Mouse (Mus musculus) hindbrain, embryonic 16.5 days (tissue): Measurements from ENCODE around the gene Foxg1. TPM values are rescaled to one million over a fixed set of nuclear protein-coding genes. Genes with fewer than 3 reads are reported as not detected.

ENCODE experiments used
- ATAC-seq: fragments of 200-750 bp; cut with Nextera tagmentation; 2 replicates; pipeline ENCODE4 v1.8.0; 2017; ENCODE audit warnings: moderate TSS enrichment, moderate library complexity
- H3K27ac ChIP-seq: fragments of 300-500 bp; sonication (generic); 2 replicates; pipeline ENCODE4 v1.5.1; 2014; ENCODE audit warnings: low read depth, mild to moderate bottlenecking, control low read depth, low read length, moderate library complexity
- H3K27me3 ChIP-seq: fragments of 300-500 bp; sonication (generic); replicated peaks from 2 replicates; pipeline ENCODE4 v1.6.1; 2014; ENCODE audit warnings: low read length; ENCODE audit not compliant: control insufficient read depth, insufficient read depth
- H3K36me3 ChIP-seq: fragments of 300-500 bp; sonication (generic); 2 replicates; pipeline ENCODE4 v1.6.1; 2014; ENCODE audit warnings: mild to moderate bottlenecking, low read length, moderate library complexity, mixed read lengths; ENCODE audit not compliant: control insufficient read depth, insufficient read depth
- H3K4me1 ChIP-seq: fragments of 300-500 bp; sonication (generic); 2 replicates; pipeline ENCODE4 v1.6.1; 2014; ENCODE audit warnings: low read depth, low read length; ENCODE audit not compliant: control insufficient read depth, insufficient read depth
- H3K4me2 ChIP-seq: fragments of 300-500 bp; sonication (generic); 2 replicates; pipeline ENCODE4 v1.6.1; 2014; ENCODE audit warnings: mild to moderate bottlenecking, low read length, control low read depth, moderate library complexity
- H3K4me3 ChIP-seq: fragments of 300-500 bp; sonication (generic); 2 replicates; pipeline ENCODE4 v1.5.1; 2014; ENCODE audit warnings: mild to moderate bottlenecking, low read length, control low read depth, moderate library complexity
- H3K9ac ChIP-seq: fragments of 300-500 bp; sonication (generic); 2 replicates; pipeline ENCODE4 v1.6.1; 2014; ENCODE audit warnings: low read depth, mild to moderate bottlenecking, control low read depth, low read length, moderate library complexity
- H3K9me3 ChIP-seq: fragments of 300-500 bp; sonication (generic); 2 replicates; pipeline ENCODE4 v1.6.1; 2014; ENCODE audit warnings: mild to moderate bottlenecking, low read length, moderate library complexity; ENCODE audit not compliant: control insufficient read depth
- WGBS: fragments of 180-500 bp; shearing (Covaris S2); extraction: QIAGEN DNeasy Blood & Tissue Kit; methylation state at CpG from one replicate; pipeline ENCODE4 v1.1.7; 2014; 5-methylcytosine and 5-hydroxymethylcytosine counted together
- polyA plus RNA-seq: library from polyadenylated mRNA; unstranded; fragments of >200 nt; fragmentation: Nextera tagmentation; extraction: Ambion mirVana; gene quantifications from 2 replicates; pipeline ENCODE4 v1.2.1, GENCODE M21; 2015

Foxg1 gene
- polyA plus RNA-seq, 1 experiment from 2014 or later: not detected

- H3K4me2 ChIP-seq: no peak overlapping the region; the same call in 1 of the 2 replicates
- 2% methylated on average over 19 of the region's 19 CpGs for WGBS
- peaks cover 48% of the 10 kb centered on the region for H3K27me3 ChIP-seq
- no peaks in the 10 kb centered on the region for H3K4me1 ChIP-seq
- no peaks in the 10 kb centered on the region for H3K36me3 ChIP-seq
- H3K27ac ChIP-seq: no peak overlapping the region
- no peaks in the 10 kb centered on the region for H3K9me3 ChIP-seq
- H3K4me3 ChIP-seq: no peak overlapping the region
- no peak for ATAC-seq
- no peak overlapping the region for H3K9ac ChIP-seq
Measured at GRCm38 (mm10) chr12:49376318-49376992, 6.0 kb upstream of the Foxg1 start.

GRCm38 (mm10) chr12:49377281-49377970, 5.0 kb upstream of the Foxg1 start:
- Histone ChIP-seq H3K36me3 (no peaks in the 10 kb centered on the region), H3K4me2 (no peak overlapping the region), H3K27ac (no peak overlapping the region), H3K4me3 (no peak overlapping the region; the same call in 1 of the 2 replicates), H3K9ac (no peak overlapping the region; the same call in 1 of the 2 replicates), H3K27me3 (peaks cover 53% of the 10 kb centered on the region), H3K9me3 (no peaks in the 10 kb centered on the region), H3K4me1 (no peaks in the 10 kb centered on the region)
- ATAC-seq: no peak
- under 1% methylated on average over 15 of the region's 15 CpGs for WGBS

DNA sequence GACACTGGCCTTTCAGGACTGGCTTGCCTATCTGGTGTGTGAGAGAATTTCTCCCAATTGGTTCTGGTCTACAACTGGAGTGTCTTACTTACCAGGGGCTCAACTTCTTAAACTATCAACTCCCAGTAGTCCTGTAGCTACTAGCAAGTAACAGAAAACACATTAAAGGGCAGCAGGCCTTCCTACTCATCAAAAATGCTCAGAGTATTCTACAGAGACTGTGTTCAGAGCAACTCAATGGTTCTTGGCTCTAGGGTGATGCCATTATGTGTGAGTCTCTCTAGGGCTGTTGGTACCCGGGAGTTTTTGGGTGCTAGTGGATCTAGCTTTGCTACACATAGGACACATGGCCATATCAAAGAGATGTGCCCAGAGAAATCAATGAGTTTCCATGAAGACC, 3.5 kb upstream of the Foxg1 start:
- 0% methylated on average over 1 of the region's 1 CpGs for WGBS
- no peak for ATAC-seq

GRCm38 (mm10) chr12:49379446-49379845, 3.0 kb upstream of the Foxg1 start:
- H3K4me3 ChIP-seq: no peak overlapping the region
- H3K9ac ChIP-seq: no peak overlapping the region
- no peak for ATAC-seq
- no peaks in the 10 kb centered on the region for H3K9me3 ChIP-seq
- no peaks in the 10 kb centered on the region; the same call in 1 of the 2 replicates for H3K4me1 ChIP-seq
- H3K27ac ChIP-seq: no peak overlapping the region
- H3K4me2 ChIP-seq: no peak overlapping the region
- H3K36me3 ChIP-seq: no peaks in the 10 kb centered on the region
- H3K27me3 ChIP-seq: peaks cover 51% of the 10 kb centered on the region
- WGBS: 4% methylated on average over 11 of the region's 11 CpGs

More for the DNA sequence above, 3.5 kb upstream of the Foxg1 start:
- Histone ChIP-seq H3K27ac (no peak overlapping the region), H3K9ac (no peak overlapping the region), H3K4me3 (no peak overlapping the region), H3K9me3 (no peaks in the 10 kb centered on the region), H3K4me1 (no peaks in the 10 kb centered on the region), H3K36me3 (no peaks in the 10 kb centered on the region), H3K27me3 (peaks cover 50% of the 10 kb centered on the region), H3K4me2 (no peak overlapping the region)

- no peak overlapping the region for H3K4me2 ChIP-seq
- peaks cover 5% of the 10 kb centered on the region for H3K9me3 ChIP-seq
- H3K36me3 ChIP-seq: no peaks in the 10 kb centered on the region
- H3K4me3 ChIP-seq: no peak overlapping the region
- WGBS: 0% methylated on average over 4 of the region's 4 CpGs
- H3K27ac ChIP-seq: no peak overlapping the region
- peaks cover 59% of the 10 kb centered on the region for H3K27me3 ChIP-seq
- H3K4me1 ChIP-seq: no peaks in the 10 kb centered on the region; the same call in 1 of the 2 replicates
- H3K9ac ChIP-seq: no peak overlapping the region
- ATAC-seq: no peak
Measured at GRCm38 (mm10) chr12:49380442-49380841, 2.0 kb upstream of the Foxg1 start.

GRCm38 (mm10) chr12:49381031-49381525, 1.4 kb upstream of the Foxg1 start:
- H3K9ac ChIP-seq: no peak overlapping the region
- no peak overlapping the region for H3K4me2 ChIP-seq
- H3K4me1 ChIP-seq: no peaks in the 10 kb centered on the region; the same call in 1 of the 2 replicates
- peaks cover 6% of the 10 kb centered on the region for H3K9me3 ChIP-seq
- no peaks in the 10 kb centered on the region for H3K36me3 ChIP-seq
- ATAC-seq: no peak
- H3K27ac ChIP-seq: no peak overlapping the region
- H3K4me3 ChIP-seq: no peak overlapping the region
- WGBS: 3% methylated on average over 4 of the region's 4 CpGs
- peaks cover 59% of the 10 kb centered on the region for H3K27me3 ChIP-seq

GRCm38 (mm10) chr12:49381721-49382365, 617 bp upstream of the Foxg1 start:
- H3K27me3 ChIP-seq: peaks cover 57% of the 10 kb centered on the region

DNA sequence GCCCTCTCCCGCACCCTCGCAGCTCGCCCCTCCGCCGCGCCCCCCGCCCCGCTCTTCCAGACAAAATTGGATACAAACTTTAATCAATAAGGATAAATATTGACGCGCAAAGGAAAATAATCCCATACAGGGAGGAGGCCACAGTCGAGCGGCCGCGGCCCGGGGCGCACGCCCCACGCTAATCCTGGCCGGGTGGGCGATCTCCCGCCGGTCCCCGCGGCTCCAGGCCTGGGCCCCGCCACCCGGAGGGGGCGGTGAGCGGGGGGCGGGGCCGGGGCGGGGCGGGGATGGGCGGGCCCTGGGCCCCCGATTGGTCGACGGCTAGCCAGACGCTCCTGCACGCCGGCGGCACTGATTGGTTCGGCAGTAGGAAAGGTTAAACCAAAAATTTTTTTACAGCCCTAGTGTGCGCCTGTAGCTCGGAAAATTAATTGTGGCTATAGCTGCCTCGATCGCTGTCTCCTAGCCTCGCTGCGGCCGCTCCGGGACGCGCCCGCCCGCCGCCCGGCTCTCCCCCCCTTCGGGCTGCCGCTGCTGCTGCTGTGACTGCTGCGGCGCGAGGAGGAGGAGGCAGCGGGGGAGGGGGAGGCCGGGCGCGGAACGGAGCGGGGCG, 1.2 kb downstream of the Foxg1 start:
- ATAC-seq: peak; percentile 67
- Histone ChIP-seq H3K27ac (no peak overlapping the region; the same call in 1 of the 2 replicates), H3K27me3 (peaks cover 53% of the 10 kb centered on the region), H3K4me2 (peak overlapping the region; percentile 35), H3K36me3 (no peaks in the 10 kb centered on the region), H3K4me3 (peak overlapping the region; percentile 26), H3K9ac (peak overlapping the region; percentile 22; the same call in 1 of the 2 replicates), H3K4me1 (no peaks in the 10 kb centered on the region; the same call in 1 of the 2 replicates), H3K9me3 (peaks cover 6% of the 10 kb centered on the region)
- WGBS: 0% methylated on average over 44 of the region's 67 CpGs

More at GRCm38 (mm10) chr12:49381721-49382365, 617 bp upstream of the Foxg1 start:
- no peak for ATAC-seq
- no peaks in the 10 kb centered on the region; the same call in 1 of the 2 replicates for H3K4me1 ChIP-seq
- no peak overlapping the region; the same call in 1 of the 2 replicates for H3K27ac ChIP-seq
- 2% methylated on average over 19 of the region's 19 CpGs for WGBS
- H3K4me3 ChIP-seq: no peak overlapping the region; the same call in 1 of the 2 replicates
- H3K4me2 ChIP-seq: no peak overlapping the region
- H3K9me3 ChIP-seq: peaks cover 6% of the 10 kb centered on the region
- no peak overlapping the region for H3K9ac ChIP-seq
- H3K36me3 ChIP-seq: no peaks in the 10 kb centered on the region
